ENCODE assay signal across 8 mouse cellular contexts in genomic region chr10:29361095-29361463, GRCm38 (mm10). TPM values are rescaled to one million over a fixed set of nuclear protein-coding genes. Genes with fewer than 3 reads are reported as not detected.
DNase-seq lines count a peak whose midpoint lies in the region; ATAC-seq and TF ChIP-seq lines count a peak whose summit lies in the region.

No protein-coding gene starts in this region.

- H3K27ac ChIP-seq in heart, embryonic 12.5 days (ENCODE audit: poor library complexity, severe bottlenecking): peak overlapping the region; percentile 98
- peak overlapping the region; percentile 50 for H3K27ac ChIP-seq in MEL (ENCODE audit: control insufficient read depth, low read depth, low read length)
- peak overlapping the region; percentile 99 for H3K27ac ChIP-seq in hindbrain, embryonic 10.5 days
- H3K27ac ChIP-seq in midbrain, embryonic 10.5 days (replicated peaks): peak overlapping the region; percentile 99

- H3K4me2 ChIP-seq in heart, embryonic 12.5 days: peak overlapping the region; percentile 72

- peak overlapping the region; percentile 99 for H3K9ac ChIP-seq in heart, embryonic 12.5 days
- H3K9ac ChIP-seq in MEL (ENCODE audit: control insufficient read depth, low read depth, low read length, poor library complexity, severe bottlenecking): peak overlapping the region; percentile 98

- ATAC-seq in heart, embryonic 12.5 days (ENCODE audit: insufficient number of reproducible peaks, low FRiP score): no peak

- peak overlapping the region; percentile 98 for H3K4me3 ChIP-seq in heart, embryonic 12.5 days
- H3K4me3 ChIP-seq in MEL (ENCODE audit: control insufficient read depth in 1 of 2, insufficient read depth in 1 of 2, low read depth in 2 of 2, low read length in 2 of 2): peak overlapping the region; percentile 86 to 98
- peak overlapping the region; percentile 91 for H3K4me3 ChIP-seq in hindbrain, embryonic 10.5 days
- H3K4me3 ChIP-seq in midbrain, embryonic 10.5 days: peak overlapping the region; percentile 91

- WGBS in heart, embryonic 12.5 days: 4% methylated on average over 6 of the region's 6 CpGs
- 6% methylated on average over 6 of the region's 6 CpGs for WGBS in hindbrain, embryonic 10.5 days
- WGBS in midbrain, embryonic 10.5 days: 6% methylated on average over 6 of the region's 6 CpGs

- H3K27me3 ChIP-seq in heart, embryonic 12.5 days (replicated peaks): no peaks in the 10 kb centered on the region
- no peaks in the 10 kb centered on the region for H3K27me3 ChIP-seq in MEL (ENCODE audit: control insufficient read depth in 1 of 2, insufficient read depth in 2 of 2, low read length in 2 of 2)
- no peaks in the 10 kb centered on the region for H3K27me3 ChIP-seq in hindbrain, embryonic 10.5 days (ENCODE audit: insufficient read depth, poor library complexity, severe bottlenecking)
- no peaks in the 10 kb centered on the region for H3K27me3 ChIP-seq in midbrain, embryonic 10.5 days (ENCODE audit: low read depth, poor library complexity, severe bottlenecking)

- peaks cover 11% of the 10 kb centered on the region for H3K4me1 ChIP-seq in heart, embryonic 12.5 days (replicated peaks)
- peaks cover 0 to 2% of the 10 kb centered on the region in 2 experiments; a peak in 3 of 4 replicates for H3K4me1 ChIP-seq in MEL (ENCODE audit: control insufficient read depth in 1 of 2, insufficient read depth in 2 of 2, low read length in 2 of 2)
- H3K4me1 ChIP-seq in hindbrain, embryonic 10.5 days (replicated peaks): peaks cover 18% of the 10 kb centered on the region
- peaks cover 37% of the 10 kb centered on the region for H3K4me1 ChIP-seq in midbrain, embryonic 10.5 days

- TF ChIP-seq EP300 in MEL (IDR thresholded peaks at IDR 0.05; ENCODE audit: low read depth in 1 of 2, low read length in 2 of 2): no peak

- H3K9me3 ChIP-seq in heart, embryonic 12.5 days (replicated peaks): no peaks in the 10 kb centered on the region
- no peaks in the 10 kb centered on the region for H3K9me3 ChIP-seq in MEL (replicated peaks; ENCODE audit: insufficient read depth, low read length)
- no peaks in the 10 kb centered on the region for H3K9me3 ChIP-seq in hindbrain, embryonic 10.5 days
- no peaks in the 10 kb centered on the region for H3K9me3 ChIP-seq in midbrain, embryonic 10.5 days (replicated peaks)

- no peak for DNase-seq in heart, postnatal 36 days
- no peak for DNase-seq in MEL (ENCODE audit: low read depth, low spot score)
- no peak for DNase-seq in hindbrain, embryonic 10.5 days (ENCODE audit: low spot score)
- DNase-seq in midbrain, embryonic 10.5 days (ENCODE audit: low spot score): no peak
- no peak for DNase-seq in thymus, postnatal 0 days (ENCODE audit: low spot score)
- no peak for DNase-seq in adrenal gland, postnatal 4 days (ENCODE audit: low spot score in 2 of 2)
- no peak for DNase-seq in retina, postnatal 1 day

- TF ChIP-seq POLR2A in MEL (IDR thresholded peaks at IDR 0.05; ENCODE audit: control insufficient read depth in 1 of 2, insufficient read depth in 1 of 2, low read depth in 1 of 2, low read length in 2 of 2, poor library complexity in 1 of 2): no peak

- intact Hi-C loops in heart, postnatal 36 days (cut with DNase I): loop anchor here (1.0 kb wide), 1 partner anchor 48 kb away; the partner anchor contains the start of gene Echdc1

- TF ChIP-seq RAD21 in MEL (IDR thresholded peaks at IDR 0.05; ENCODE audit: low read depth, low read length): no peak

- H3K79me2 ChIP-seq in MEL (ENCODE audit: control insufficient read depth, insufficient read depth, low read length, poor library complexity): peaks cover 34% of the 10 kb centered on the region

- H3K36me3 ChIP-seq in heart, embryonic 12.5 days: no peaks in the 10 kb centered on the region
- H3K36me3 ChIP-seq in MEL (ENCODE audit: control insufficient read depth in 1 of 2, insufficient read depth in 2 of 2, low read length in 2 of 2): peaks cover 0 to 25% of the 10 kb centered on the region in 2 experiments; a peak in 3 of 4 replicates
- H3K36me3 ChIP-seq in hindbrain, embryonic 10.5 days: no peaks in the 10 kb centered on the region
- H3K36me3 ChIP-seq in midbrain, embryonic 10.5 days: peaks cover 6% of the 10 kb centered on the region; the same call in 1 of the 2 replicates

- TF ChIP-seq CTCF in MEL (IDR thresholded peaks at IDR 0.05 in 2 of 3, conservative IDR thresholded peaks at IDR 0.05 in 1 of 3; ENCODE audit: control insufficient read depth in 1 of 3, insufficient read depth in 1 of 3, low read depth in 2 of 3, low read length in 3 of 3, poor library complexity in 1 of 3, severe bottlenecking in 1 of 3): no peak

TF ChIP-seq in MEL, 35 proteins besides CTCF, POLR2A, EP300 and RAD21:
- TF ChIP-seq ZMIZ1 (IDR thresholded peaks at IDR 0.05; ENCODE audit: low read depth, low read length): no peak
- no peak for TF ChIP-seq MYB (IDR thresholded peaks at IDR 0.05; ENCODE audit: low read depth, low read length)
- TF ChIP-seq SIN3A (IDR thresholded peaks at IDR 0.05; ENCODE audit: low read length): peak; percentile 71
- no peak for TF ChIP-seq POLR2AphosphoS2 (IDR thresholded peaks at IDR 0.05; ENCODE audit: low read length)
- no peak for TF ChIP-seq POLR2AphosphoS5 (IDR thresholded peaks at IDR 0.05; ENCODE audit: borderline replicate concordance, low read depth, low read length)
- no peak for TF ChIP-seq SMC3 (IDR thresholded peaks at IDR 0.05; ENCODE audit: low read depth, low read length)
- TF ChIP-seq MXI1 (IDR thresholded peaks at IDR 0.05; ENCODE audit: low read depth, low read length): 0 out of 2 replicates have a peak, but pooled peaks have one; percentile 15
- no peak for TF ChIP-seq JUND (IDR thresholded peaks at IDR 0.05; ENCODE audit: low read depth, low read length)
- no peak for TF ChIP-seq ZC3H11A (IDR thresholded peaks at IDR 0.05; ENCODE audit: low read depth, low read length)
- TF ChIP-seq ZNF384 (IDR thresholded peaks at IDR 0.05; ENCODE audit: low read depth, low read length): peak; percentile 82
TF ChIP-seq in MEL: peak in this region for 3.

RNA-seq across cellular contexts. Expression of gene Rnf146, which starts 1.2 kb away (rescaled TPM):
- 36.4 and 36.9 TPM in 2 replicates for polyA plus RNA-seq in heart, embryonic 12.5 days (2016; fragmentation: Nextera tagmentation; extraction: Ambion mirVana)
- total RNA-seq in heart, postnatal 36 days (2021): 10 to 100 TPM; 58.6 to 59.4 TPM
- total RNA-seq in MEL (2012; rRNA removed): 26.3 and 26.7 TPM in 2 replicates
- polyA plus RNA-seq in MEL (2012; ENCODE audit: insufficient read depth in 1 of 2, insufficient read length in 2 of 2, low read depth in 1 of 2, low replicate concordance in 2 of 2, missing spikeins in 1 of 2): 10 to 100 TPM in 1 of 2 experiments, not detected in 1; 27.2 TPM
- polyA plus RNA-seq in hindbrain, embryonic 10.5 days (2016; fragmentation: Nextera tagmentation; extraction: Ambion mirVana): 44.8 and 48.9 TPM in 2 replicates
- 47.6 and 58.8 TPM in 2 replicates for polyA plus RNA-seq in midbrain, embryonic 10.5 days (2016; fragmentation: Nextera tagmentation; extraction: Ambion mirVana)
- polyA plus RNA-seq in thymus, postnatal 0 days (2015; fragmentation: Nextera tagmentation; extraction: Ambion mirVana): 44.2 and 49.1 TPM in 2 replicates
- total RNA-seq in adrenal gland, postnatal 4 days (2021): 10 to 100 TPM; 56.8 to 62.1 TPM

RNA-seq across cellular contexts. Expression of gene Echdc1, which starts 48.1 kb away (rescaled TPM):
- polyA plus RNA-seq in heart, embryonic 12.5 days (2016; fragmentation: Nextera tagmentation; extraction: Ambion mirVana): 27.2 and 28.5 TPM in 2 replicates
- 10 to 100 TPM; 36.1 to 39.7 TPM for total RNA-seq in heart, postnatal 36 days (2021)
- 18.9 and 19.6 TPM in 2 replicates for total RNA-seq in MEL (2012; rRNA removed)
- 10 to 100 TPM in 1 of 2 experiments, not detected in 1; 27.9 TPM for polyA plus RNA-seq in MEL (2012; ENCODE audit: insufficient read depth in 1 of 2, insufficient read length in 2 of 2, low read depth in 1 of 2, low replicate concordance in 2 of 2, missing spikeins in 1 of 2)
- 20.2 and 27.8 TPM in 2 replicates for polyA plus RNA-seq in hindbrain, embryonic 10.5 days (2016; fragmentation: Nextera tagmentation; extraction: Ambion mirVana)
- polyA plus RNA-seq in midbrain, embryonic 10.5 days (2016; fragmentation: Nextera tagmentation; extraction: Ambion mirVana): 24.3 and 27.3 TPM in 2 replicates
- polyA plus RNA-seq in thymus, postnatal 0 days (2015; fragmentation: Nextera tagmentation; extraction: Ambion mirVana): 29.2 and 34.1 TPM in 2 replicates
- total RNA-seq in adrenal gland, postnatal 4 days (2021): 10 to 100 TPM; 34.7 to 36.5 TPM
